ENCODE assay signal across 24 mouse cellular contexts in the genomic region with DNA sequence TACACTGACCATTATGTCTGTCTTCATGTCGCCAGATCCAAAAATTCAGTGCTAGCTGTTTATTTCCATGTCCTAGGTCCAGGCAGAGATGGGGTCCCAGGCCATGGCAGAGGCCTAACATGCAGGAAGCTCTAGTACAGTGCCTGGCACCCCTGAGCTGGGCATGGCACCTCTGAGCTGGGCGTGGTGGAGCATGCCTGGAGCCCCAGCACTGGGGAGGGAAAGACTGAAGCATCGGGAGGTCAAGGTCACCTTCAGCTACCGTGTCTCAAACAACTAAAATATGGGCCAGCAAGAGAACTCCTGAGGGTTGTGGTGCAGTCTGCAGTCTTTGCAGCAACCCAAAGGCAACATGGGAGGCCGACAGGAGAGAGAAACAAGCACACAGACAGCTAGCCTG. TPM values are rescaled to one million over a fixed set of nuclear protein-coding genes. Genes with fewer than 3 reads are reported as not detected.
DNase-seq lines count a peak whose midpoint lies in the region; ATAC-seq and TF ChIP-seq lines count a peak whose summit lies in the region.
"Had no signal": no experiment of that assay in that cellular context is flagged by ENCODE, and none has a peak within 500 bp of the region (broad histone marks: within the 10 kb centered on the region; RNA-seq: fewer than 3 reads in every experiment).

No protein-coding gene starts in this region.

- 72% methylated on average over 5 of the region's 5 CpGs for WGBS in heart, embryonic 10.5 days
- 68% methylated on average over 5 of the region's 5 CpGs for WGBS in heart, embryonic 12.5 days
- 77% methylated on average over 5 of the region's 5 CpGs for WGBS in liver, embryonic 12.5 days (ENCODE audit: insufficient replicate concordance)
- WGBS in liver, embryonic 15.5 days (ENCODE audit: insufficient replicate concordance) = 62% methylated on average over 5 of the region's 5 CpGs
- 71% methylated on average over 5 of the region's 5 CpGs for WGBS in kidney, adult 2 months
- 91% methylated on average over 5 of the region's 5 CpGs for WGBS in hindbrain, embryonic 13.5 days

- TF ChIP-seq EP300 in MEL (IDR thresholded peaks at IDR 0.05; ENCODE audit: low read depth in 1 of 2, low read length in 2 of 2) = no peak

- TF ChIP-seq CTCF in MEL (IDR thresholded peaks at IDR 0.05 in 2 of 3, conservative IDR thresholded peaks at IDR 0.05 in 1 of 3; ENCODE audit: control insufficient read depth in 1 of 3, insufficient read depth in 1 of 3, low read depth in 2 of 3, low read length in 3 of 3, poor library complexity in 1 of 3, severe bottlenecking in 1 of 3) = no peak
- no peak for TF ChIP-seq CTCF in kidney, adult 2 months (conservative IDR thresholded peaks at IDR 0.05; ENCODE audit: insufficient read depth, insufficient read length, low read depth, low read length)

- H3K27ac ChIP-seq in heart, embryonic 10.5 days = no peak overlapping the region
- no peak overlapping the region for H3K27ac ChIP-seq in heart, embryonic 12.5 days (ENCODE audit: poor library complexity, severe bottlenecking)
- H3K27ac ChIP-seq in liver, embryonic 12.5 days = peak overlapping the region; percentile 97
- H3K27ac ChIP-seq in MEL (ENCODE audit: control insufficient read depth, low read depth, low read length) = 0 out of 2 replicates have a peak overlapping the region, but pooled peaks have one; percentile 1
- H3K27ac ChIP-seq in liver, embryonic 15.5 days (replicated peaks) = peak overlapping the region; percentile 96; the same call in 1 of the 2 replicates
- no peak overlapping the region for H3K27ac ChIP-seq in kidney, adult 2 months (ENCODE audit: insufficient read depth, low read depth, low read length)
- no peak overlapping the region for H3K27ac ChIP-seq in hindbrain, embryonic 13.5 days
- H3K27ac ChIP-seq: embryonic facial prominence, embryonic 13.5 days; forebrain, embryonic 10.5 days; gastrocnemius, adult 2 months; hindbrain, embryonic 14.5 days had no signal

- no peaks in the 10 kb centered on the region for H3K9me3 ChIP-seq in heart, embryonic 10.5 days
- H3K9me3 ChIP-seq in heart, embryonic 12.5 days (replicated peaks) = no peaks in the 10 kb centered on the region
- no peaks in the 10 kb centered on the region for H3K9me3 ChIP-seq in liver, embryonic 12.5 days (replicated peaks)
- no peaks in the 10 kb centered on the region for H3K9me3 ChIP-seq in MEL (replicated peaks; ENCODE audit: insufficient read depth, low read length)
- no peaks in the 10 kb centered on the region for H3K9me3 ChIP-seq in liver, embryonic 15.5 days (replicated peaks)
- H3K9me3 ChIP-seq in hindbrain, embryonic 13.5 days = no peaks in the 10 kb centered on the region
- H3K9me3 ChIP-seq: embryonic facial prominence, embryonic 13.5 days; forebrain, embryonic 10.5 days had no signal

- H3K36me3 ChIP-seq in heart, embryonic 10.5 days = peaks cover 24% of the 10 kb centered on the region
- peaks cover 18% of the 10 kb centered on the region for H3K36me3 ChIP-seq in heart, embryonic 12.5 days
- H3K36me3 ChIP-seq in liver, embryonic 12.5 days = peaks cover 55% of the 10 kb centered on the region
- peaks cover 14 to 31% of the 10 kb centered on the region in 2 experiments for H3K36me3 ChIP-seq in MEL (ENCODE audit: control insufficient read depth in 1 of 2, insufficient read depth in 2 of 2, low read length in 2 of 2)
- H3K36me3 ChIP-seq in liver, embryonic 15.5 days (replicated peaks) = peaks cover 57% of the 10 kb centered on the region
- no peaks in the 10 kb centered on the region for H3K36me3 ChIP-seq in kidney, adult 2 months (ENCODE audit: control insufficient read depth, insufficient read depth, low read length)
- peaks cover 7% of the 10 kb centered on the region; the same call in 1 of the 2 replicates for H3K36me3 ChIP-seq in hindbrain, embryonic 13.5 days

- peak overlapping the region; percentile 24; the same call in 1 of the 2 replicates for H3K4me3 ChIP-seq in heart, embryonic 10.5 days
- H3K4me3 ChIP-seq in heart, embryonic 12.5 days = no peak overlapping the region
- H3K4me3 ChIP-seq in liver, embryonic 12.5 days = peak overlapping the region; percentile 98
- no peak overlapping the region for H3K4me3 ChIP-seq in MEL (ENCODE audit: control insufficient read depth in 1 of 2, insufficient read depth in 1 of 2, low read depth in 2 of 2, low read length in 2 of 2)
- no peak overlapping the region for H3K4me3 ChIP-seq in liver, embryonic 15.5 days (replicated peaks)
- H3K4me3 ChIP-seq in kidney, adult 2 months (ENCODE audit: insufficient read depth, low read depth, low read length) = no peak overlapping the region
- H3K4me3 ChIP-seq in hindbrain, embryonic 13.5 days = no peak overlapping the region
- H3K4me3 ChIP-seq: embryonic facial prominence, embryonic 13.5 days; forebrain, embryonic 10.5 days; gastrocnemius, adult 2 months had no signal

- no peak overlapping the region for H3K9ac ChIP-seq in heart, embryonic 12.5 days
- peak overlapping the region; percentile 93 for H3K9ac ChIP-seq in liver, embryonic 12.5 days
- H3K9ac ChIP-seq in MEL (ENCODE audit: control insufficient read depth, low read depth, low read length, poor library complexity, severe bottlenecking) = no peak overlapping the region
- H3K9ac ChIP-seq in liver, embryonic 15.5 days = no peak overlapping the region
- H3K9ac ChIP-seq in hindbrain, embryonic 13.5 days = no peak overlapping the region
- H3K9ac ChIP-seq: embryonic facial prominence, embryonic 13.5 days; hindbrain, embryonic 14.5 days had no signal

- peaks cover 39% of the 10 kb centered on the region for H3K79me2 ChIP-seq in MEL (ENCODE audit: control insufficient read depth, insufficient read depth, low read length, poor library complexity)

- no peak for ATAC-seq in heart, embryonic 12.5 days (ENCODE audit: insufficient number of reproducible peaks, low FRiP score)
- ATAC-seq in liver, embryonic 12.5 days = no peak
- no peak for ATAC-seq in liver, embryonic 15.5 days (ENCODE audit: insufficient read depth)
- no peak for ATAC-seq in hindbrain, embryonic 13.5 days (ENCODE audit: low FRiP score)
- ATAC-seq: activated CD4-positive, CD25-positive, alpha-beta regulatory T cell, adult 4 months; forebrain, embryonic 14.5 days; intestine, postnatal 0 days; Patski had no signal

- H3K4me2 ChIP-seq in heart, embryonic 12.5 days = no peak overlapping the region
- peak overlapping the region; percentile 79 for H3K4me2 ChIP-seq in liver, embryonic 12.5 days
- peak overlapping the region; percentile 89; the same call in 1 of the 2 replicates for H3K4me2 ChIP-seq in liver, embryonic 15.5 days
- no peak overlapping the region for H3K4me2 ChIP-seq in hindbrain, embryonic 13.5 days
- H3K4me2 ChIP-seq: embryonic facial prominence, embryonic 13.5 days; hindbrain, embryonic 14.5 days had no signal

- peaks cover 41% of the 10 kb centered on the region for H3K4me1 ChIP-seq in heart, embryonic 10.5 days
- H3K4me1 ChIP-seq in heart, embryonic 12.5 days (replicated peaks) = peaks cover 32% of the 10 kb centered on the region
- H3K4me1 ChIP-seq in liver, embryonic 12.5 days = peaks cover 60% of the 10 kb centered on the region
- H3K4me1 ChIP-seq in MEL (ENCODE audit: control insufficient read depth in 1 of 2, insufficient read depth in 2 of 2, low read length in 2 of 2) = peaks cover 12 to 39% of the 10 kb centered on the region in 2 experiments
- H3K4me1 ChIP-seq in liver, embryonic 15.5 days (replicated peaks) = peaks cover 64% of the 10 kb centered on the region
- peaks cover 7% of the 10 kb centered on the region for H3K4me1 ChIP-seq in kidney, adult 2 months (ENCODE audit: control insufficient read depth, insufficient read depth, low read length)
- H3K4me1 ChIP-seq in hindbrain, embryonic 13.5 days (replicated peaks) = peaks cover 47% of the 10 kb centered on the region

- TF ChIP-seq POLR2A in MEL (IDR thresholded peaks at IDR 0.05; ENCODE audit: control insufficient read depth in 1 of 2, insufficient read depth in 1 of 2, low read depth in 1 of 2, low read length in 2 of 2, poor library complexity in 1 of 2) = no peak
- no peak for TF ChIP-seq POLR2A in kidney, adult 2 months (IDR thresholded peaks at IDR 0.05; ENCODE audit: low read depth, low read length)

- DNase-seq in heart, embryonic 10.5 days (ENCODE audit: low spot score) = no peak
- no peak for DNase-seq in liver
- DNase-seq in MEL (ENCODE audit: low read depth, low spot score) = peak; percentile 39
- DNase-seq in kidney, adult 2 months = no peak
- DNase-seq: adrenal gland, adult 2 months; cerebellum, adult 18-20 months; cerebellum, adult 9-11 months; cerebellum, postnatal 36 days; gastrocnemius, adult 2 months; gastrocnemius, postnatal 25 days; heart, adult 11 months; heart, postnatal 10 days had no signal

- TF ChIP-seq RAD21 in MEL (IDR thresholded peaks at IDR 0.05; ENCODE audit: low read depth, low read length) = no peak

- peaks cover 44% of the 10 kb centered on the region for H3K27me3 ChIP-seq in heart, embryonic 10.5 days (ENCODE audit: insufficient read depth, poor library complexity, severe bottlenecking)
- H3K27me3 ChIP-seq in heart, embryonic 12.5 days (replicated peaks) = peaks cover 26% of the 10 kb centered on the region
- H3K27me3 ChIP-seq in liver, embryonic 12.5 days (replicated peaks) = peaks cover 9% of the 10 kb centered on the region; the same call in 1 of the 2 replicates
- no peaks in the 10 kb centered on the region for H3K27me3 ChIP-seq in MEL (ENCODE audit: control insufficient read depth in 1 of 2, insufficient read depth in 2 of 2, low read length in 2 of 2)
- peaks cover 17% of the 10 kb centered on the region; the same call in 1 of the 2 replicates for H3K27me3 ChIP-seq in liver, embryonic 15.5 days
- no peaks in the 10 kb centered on the region for H3K27me3 ChIP-seq in kidney, adult 2 months (replicated peaks; ENCODE audit: control insufficient read depth, insufficient read depth, low read length)
- peaks cover 53% of the 10 kb centered on the region for H3K27me3 ChIP-seq in hindbrain, embryonic 13.5 days
- H3K27me3 ChIP-seq: Patski had no signal

RNA-seq across cellular contexts. Expression of a gene that starts 2.8 kb away (rescaled TPM):
- polyA plus RNA-seq in heart, embryonic 10.5 days (2016; fragmentation: Nextera tagmentation; extraction: Ambion mirVana) = 5.7 and 6.9 TPM in 2 replicates
- 4.8 and 5.8 TPM in 2 replicates for polyA plus RNA-seq in heart, embryonic 12.5 days (2016; fragmentation: Nextera tagmentation; extraction: Ambion mirVana)
- 2.8 and 3.0 TPM in 2 replicates for polyA plus RNA-seq in liver, embryonic 12.5 days (2016; fragmentation: Nextera tagmentation; extraction: Ambion mirVana)
- 12.7 and 17.2 TPM in 2 replicates for total RNA-seq in MEL (2012; rRNA removed)
- polyA plus RNA-seq in MEL (2012; ENCODE audit: insufficient read depth in 1 of 2, insufficient read length in 2 of 2, low read depth in 1 of 2, low replicate concordance in 2 of 2, missing spikeins in 1 of 2) = 10 to 100 TPM in 1 of 2 experiments, not detected in 1; 19.3 TPM
- 2.2 and 2.5 TPM in 2 replicates for polyA plus RNA-seq in liver, embryonic 15.5 days (2015; fragmentation: Nextera tagmentation; extraction: Ambion mirVana)
- 10.5 and 10.9 TPM in 2 replicates for polyA plus RNA-seq in kidney, adult 2 months (2012; rRNA removed)
- 9.1 and 9.7 TPM in 2 replicates for polyA plus RNA-seq in hindbrain, embryonic 13.5 days (2015; fragmentation: Nextera tagmentation; extraction: Ambion mirVana)

RNA-seq across cellular contexts. Expression of a gene that starts 4.9 kb away (rescaled TPM):
- polyA plus RNA-seq in heart, embryonic 10.5 days (2016; fragmentation: Nextera tagmentation; extraction: Ambion mirVana) = 25.0 and 25.9 TPM in 2 replicates
- polyA plus RNA-seq in heart, embryonic 12.5 days (2016; fragmentation: Nextera tagmentation; extraction: Ambion mirVana) = 10.9 and 12.0 TPM in 2 replicates
- polyA plus RNA-seq in liver, embryonic 12.5 days (2016; fragmentation: Nextera tagmentation; extraction: Ambion mirVana) = 155 and 158 TPM in 2 replicates
- total RNA-seq in MEL (2012; rRNA removed) = 139 and 192 TPM in 2 replicates
- polyA plus RNA-seq in MEL (2012; ENCODE audit: insufficient read depth in 1 of 2, insufficient read length in 2 of 2, low read depth in 1 of 2, low replicate concordance in 2 of 2, missing spikeins in 1 of 2) = 100 to 1,000 TPM in 1 of 2 experiments, not detected in 1; 440 TPM
- polyA plus RNA-seq in liver, embryonic 15.5 days (2015; fragmentation: Nextera tagmentation; extraction: Ambion mirVana) = 124 and 142 TPM in 2 replicates
- 14.0 and 16.7 TPM in 2 replicates for polyA plus RNA-seq in kidney, adult 2 months (2012; rRNA removed)
- polyA plus RNA-seq in hindbrain, embryonic 13.5 days (2015; fragmentation: Nextera tagmentation; extraction: Ambion mirVana) = 1.9 and 2.2 TPM in 2 replicates

RNA-seq across cellular contexts. Expression of a gene that starts 21.5 kb away (rescaled TPM):
- 6.5 and 7.0 TPM in 2 replicates for polyA plus RNA-seq in heart, embryonic 10.5 days (2016; fragmentation: Nextera tagmentation; extraction: Ambion mirVana)
- 8.2 and 8.4 TPM in 2 replicates for polyA plus RNA-seq in heart, embryonic 12.5 days (2016; fragmentation: Nextera tagmentation; extraction: Ambion mirVana)
- 2.3 and 3.1 TPM in 2 replicates for polyA plus RNA-seq in liver, embryonic 12.5 days (2016; fragmentation: Nextera tagmentation; extraction: Ambion mirVana)
- total RNA-seq in MEL (2012; rRNA removed) = 1.3 and 1.4 TPM in 2 replicates
- 10 to 100 TPM in 1 of 2 experiments, not detected in 1; 13.9 TPM for polyA plus RNA-seq in MEL (2012; ENCODE audit: insufficient read depth in 1 of 2, insufficient read length in 2 of 2, low read depth in 1 of 2, low replicate concordance in 2 of 2, missing spikeins in 1 of 2)
- 1.2 and 1.5 TPM in 2 replicates for polyA plus RNA-seq in liver, embryonic 15.5 days (2015; fragmentation: Nextera tagmentation; extraction: Ambion mirVana)
- polyA plus RNA-seq in kidney, adult 2 months (2012; rRNA removed) = 6.0 and 9.1 TPM in 2 replicates
- 67.5 and 71.4 TPM in 2 replicates for polyA plus RNA-seq in hindbrain, embryonic 13.5 days (2015; fragmentation: Nextera tagmentation; extraction: Ambion mirVana)

RNA-seq across cellular contexts. Expression of a gene that starts 30.9 kb away (rescaled TPM):
- polyA plus RNA-seq in heart, embryonic 10.5 days (2016; fragmentation: Nextera tagmentation; extraction: Ambion mirVana) = 1.8 and 2.3 TPM in 2 replicates
- 1.7 and 2.0 TPM in 2 replicates for polyA plus RNA-seq in heart, embryonic 12.5 days (2016; fragmentation: Nextera tagmentation; extraction: Ambion mirVana)
- 0.20 and 0.46 TPM in 2 replicates for polyA plus RNA-seq in liver, embryonic 12.5 days (2016; fragmentation: Nextera tagmentation; extraction: Ambion mirVana)
- total RNA-seq in MEL (2012; rRNA removed) = not detected in 2 replicates
- polyA plus RNA-seq in MEL (2012; ENCODE audit: insufficient read depth in 1 of 2, insufficient read length in 2 of 2, low read depth in 1 of 2, low replicate concordance in 2 of 2, missing spikeins in 1 of 2) = not detected
- polyA plus RNA-seq in liver, embryonic 15.5 days (2015; fragmentation: Nextera tagmentation; extraction: Ambion mirVana) = 0.10 and 0.13 TPM in 2 replicates
- 88.2 and 111 TPM in 2 replicates for polyA plus RNA-seq in kidney, adult 2 months (2012; rRNA removed)
- 1.1 TPM in 2 replicates for polyA plus RNA-seq in hindbrain, embryonic 13.5 days (2015; fragmentation: Nextera tagmentation; extraction: Ambion mirVana)
- total RNA-seq: hematopoietic stem cell, adult 5-6 weeks had no signal
- polyA plus RNA-seq: activated CD4-positive, CD25-positive, alpha-beta regulatory T cell, adult 4 months had no signal

RNA-seq across cellular contexts. Expression of a gene that starts 31.0 kb away (rescaled TPM):
- 50.1 and 52.6 TPM in 2 replicates for polyA plus RNA-seq in heart, embryonic 10.5 days (2016; fragmentation: Nextera tagmentation; extraction: Ambion mirVana)
- 38.3 and 38.4 TPM in 2 replicates for polyA plus RNA-seq in heart, embryonic 12.5 days (2016; fragmentation: Nextera tagmentation; extraction: Ambion mirVana)
- 39.9 and 41.8 TPM in 2 replicates for polyA plus RNA-seq in liver, embryonic 12.5 days (2016; fragmentation: Nextera tagmentation; extraction: Ambion mirVana)
- 118 and 128 TPM in 2 replicates for total RNA-seq in MEL (2012; rRNA removed)
- polyA plus RNA-seq in MEL (2012; ENCODE audit: insufficient read depth in 1 of 2, insufficient read length in 2 of 2, low read depth in 1 of 2, low replicate concordance in 2 of 2, missing spikeins in 1 of 2) = 100 to 1,000 TPM in 1 of 2 experiments, not detected in 1; 114 TPM
- polyA plus RNA-seq in liver, embryonic 15.5 days (2015; fragmentation: Nextera tagmentation; extraction: Ambion mirVana) = 137 and 160 TPM in 2 replicates
- polyA plus RNA-seq in kidney, adult 2 months (2012; rRNA removed) = 313 and 353 TPM in 2 replicates
- 47.1 and 48.2 TPM in 2 replicates for polyA plus RNA-seq in hindbrain, embryonic 13.5 days (2015; fragmentation: Nextera tagmentation; extraction: Ambion mirVana)

Comparison
In these comparisons a context has a peak if more than half of its experiments do, and no peak if none do; other contexts are left out.
1. H3K4me3 ChIP-seq: peak in heart, embryonic 10.5 days (single experiment) and liver, embryonic 12.5 days (single experiment); none in heart, embryonic 12.5 days (single experiment), MEL (0 of 2), liver, embryonic 15.5 days (single experiment), kidney, adult 2 months (single experiment) and hindbrain, embryonic 13.5 days (single experiment).
2. H3K27ac ChIP-seq: peak in liver, embryonic 12.5 days (single experiment), MEL (single experiment) and liver, embryonic 15.5 days (single experiment); none in heart, embryonic 10.5 days (single experiment), heart, embryonic 12.5 days (single experiment), kidney, adult 2 months (single experiment) and hindbrain, embryonic 13.5 days (single experiment).
3. H3K4me2 ChIP-seq: peak in liver, embryonic 12.5 days (single experiment) and liver, embryonic 15.5 days (single experiment); none in heart, embryonic 12.5 days (single experiment) and hindbrain, embryonic 13.5 days (single experiment).